Mouse (Mus musculus) layer of hippocampus, adult 8-10 months (tissue): Measurements from ENCODE around the gene Gcgr. TPM values are rescaled to one million over a fixed set of nuclear protein-coding genes. Genes with fewer than 3 reads are reported as not detected.
A peak's percentile ranks its signal among the peaks of the same experiment; 100 is the strongest.

ENCODE experiments used
- DNase-seq, 2 experiments: peaks; one replicate each; pipeline ENCODE4 v3.0.0; 2022; ENCODE audit warnings: low spot score in 2 of 2
- total RNA-seq, 4 experiments: library from RNA; stranded (reverse); gene quantifications; 2 replicates each; pipeline ENCODE4 v1.2.4; 2022

The Gcgr gene
- total RNA-seq, result under 1 TPM in 1 of 4 experiments, not detected in 3; 0.25 TPM

DNA sequence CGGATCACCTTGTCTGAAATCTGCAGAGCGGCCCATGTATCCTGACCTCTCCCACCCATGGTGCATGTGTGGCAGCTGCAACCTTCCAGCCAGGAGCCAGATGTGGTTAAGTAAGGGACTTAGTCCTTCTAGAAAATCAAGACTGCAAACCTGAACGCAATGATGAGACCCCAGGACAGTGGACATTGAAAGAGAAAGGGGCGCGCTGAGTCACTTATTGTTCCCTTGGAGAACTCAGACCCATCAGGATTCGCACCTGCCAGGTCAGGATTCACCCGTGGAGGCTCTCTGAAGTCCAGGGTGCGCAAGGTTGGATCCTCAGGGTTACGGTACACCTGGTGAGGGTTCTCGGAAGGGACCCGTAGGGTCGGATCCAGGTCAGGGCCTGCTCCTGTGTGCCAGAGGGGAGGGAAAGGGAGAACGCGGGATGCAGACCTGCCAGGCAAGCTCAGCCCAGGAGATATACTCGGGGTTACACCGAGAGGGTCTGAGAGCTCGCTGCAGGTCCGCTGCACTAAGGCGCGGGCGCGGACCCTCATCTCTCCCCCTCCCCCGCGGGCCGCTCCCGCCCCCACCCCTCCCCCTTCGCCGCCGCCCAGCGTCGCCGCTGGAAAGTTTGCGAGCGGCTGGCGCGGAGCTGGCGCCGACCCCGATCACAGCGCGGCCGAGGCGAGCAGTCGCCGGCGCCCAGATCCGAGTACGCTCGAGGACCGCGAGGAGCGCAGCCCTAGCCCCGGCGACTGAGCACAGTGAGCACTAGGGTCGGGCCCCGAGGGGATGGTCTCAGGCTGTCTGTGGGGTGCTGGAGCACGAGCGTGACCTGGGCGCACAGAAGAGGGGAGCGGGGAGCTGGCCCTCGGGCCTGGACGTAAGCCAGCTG is at the start of gene Gcgr:
Gene Gcgr (plus strand): TSS at position 615 of the 880 bp plus-strand sequence.
- no peak for DNase-seq

DNA sequence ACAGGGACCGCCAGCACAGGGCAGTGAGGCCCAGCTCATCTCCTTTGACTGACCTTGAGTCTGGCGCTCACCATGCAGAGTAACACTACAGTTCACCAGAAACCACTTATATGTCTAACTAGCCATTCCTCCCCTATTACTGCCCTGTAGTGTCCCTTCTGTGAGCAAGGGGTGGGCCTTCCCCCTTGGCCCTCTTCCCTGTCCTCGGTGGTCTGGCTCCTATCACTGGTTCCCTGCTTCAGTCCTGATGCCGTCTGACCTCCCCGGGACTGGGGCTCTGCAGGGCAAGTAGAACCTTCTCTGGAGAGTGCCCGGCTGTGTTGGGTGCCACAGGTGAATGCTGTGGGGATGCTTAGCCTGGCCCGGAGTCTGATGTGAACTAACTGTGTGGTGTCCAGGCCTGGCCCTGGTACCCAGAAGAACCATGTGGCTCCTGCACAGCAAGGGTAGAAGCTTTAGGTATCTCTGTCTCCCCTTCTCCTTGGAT is 47.0 kb upstream of the Gcgr start:
- DNase-seq, result no peak

DNA sequence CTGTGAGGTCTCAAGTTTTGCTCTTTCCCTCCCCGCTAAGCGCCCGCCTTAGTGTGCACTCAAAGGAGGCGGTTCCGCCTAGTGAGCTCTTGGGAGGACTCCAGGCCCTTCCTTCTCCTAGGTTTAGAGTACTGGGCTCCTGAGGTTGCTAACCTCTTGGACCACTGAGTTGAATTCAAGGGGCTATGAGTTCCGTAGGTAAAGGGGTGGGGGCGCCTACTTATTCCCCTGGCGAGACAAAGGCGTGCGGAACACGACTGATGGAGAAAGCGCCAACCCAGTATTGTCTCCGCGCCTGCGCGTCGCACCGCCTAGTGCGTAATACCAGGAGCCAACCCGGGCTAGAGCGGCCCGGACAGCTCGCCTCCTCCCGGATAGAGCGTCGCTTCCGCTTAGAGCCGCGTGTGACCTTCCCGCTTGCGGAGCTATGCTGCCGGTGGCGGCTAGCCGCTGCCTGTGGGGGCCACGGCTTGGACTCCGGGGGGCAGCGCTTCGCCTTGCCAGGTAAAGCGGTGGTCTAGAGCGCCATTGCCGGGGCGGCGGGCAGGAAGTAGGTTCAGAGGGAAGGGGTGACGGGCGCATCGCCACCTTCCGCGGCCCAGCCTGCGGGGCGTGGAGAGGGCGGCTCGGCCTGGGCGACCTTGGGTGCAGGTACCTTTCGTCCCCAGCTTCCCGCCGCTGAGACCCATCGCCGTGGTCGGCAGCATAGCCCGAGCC is 46.1 kb upstream of the Gcgr start, which contains the start of gene Mrpl12:
Gene Mrpl12 (plus strand): TSS at position 349 of the 717 bp plus-strand sequence.
- DNase-seq, result peak; percentile 85 to 86

DNA sequence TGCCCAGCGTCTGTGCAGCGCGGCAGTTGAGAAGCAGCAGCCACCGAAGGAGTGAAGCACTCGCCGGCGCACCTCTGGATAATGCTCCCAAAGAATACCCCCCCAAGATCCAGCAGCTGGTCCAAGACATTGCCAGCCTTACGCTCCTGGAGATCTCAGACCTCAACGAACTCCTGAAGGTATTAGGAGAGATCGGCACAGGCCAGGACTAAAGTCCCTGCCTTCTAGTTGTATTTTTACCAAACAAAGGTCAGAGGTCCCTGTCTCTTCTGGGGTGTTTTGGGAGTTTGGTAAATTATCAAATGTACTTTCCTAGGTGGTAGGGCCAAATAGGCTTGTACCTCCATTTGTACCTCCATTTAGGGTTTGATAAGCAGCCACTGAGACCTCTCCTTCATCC is 45.2 kb upstream of the Gcgr start:
- no peak for DNase-seq

DNA sequence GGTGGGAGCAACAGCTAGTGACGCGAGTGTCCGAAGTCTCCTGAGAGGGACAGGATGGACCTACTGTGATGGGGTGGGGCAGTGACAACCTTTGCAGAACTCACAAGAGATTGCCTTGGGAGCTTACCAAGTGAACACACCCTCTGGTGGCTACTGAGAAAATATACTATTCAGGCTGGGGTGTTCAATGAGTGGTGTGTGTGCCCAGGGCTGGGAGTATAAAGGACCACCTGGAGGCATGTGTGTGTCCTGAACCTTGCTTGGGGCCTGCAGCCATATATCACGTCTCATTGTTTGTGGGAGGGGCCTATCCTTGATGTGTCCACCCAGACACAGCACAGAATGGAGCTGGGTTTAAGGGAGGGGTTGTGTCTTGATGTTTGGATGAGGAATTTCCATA is 42.0 kb upstream of the Gcgr start:
- no peak for DNase-seq

DNA sequence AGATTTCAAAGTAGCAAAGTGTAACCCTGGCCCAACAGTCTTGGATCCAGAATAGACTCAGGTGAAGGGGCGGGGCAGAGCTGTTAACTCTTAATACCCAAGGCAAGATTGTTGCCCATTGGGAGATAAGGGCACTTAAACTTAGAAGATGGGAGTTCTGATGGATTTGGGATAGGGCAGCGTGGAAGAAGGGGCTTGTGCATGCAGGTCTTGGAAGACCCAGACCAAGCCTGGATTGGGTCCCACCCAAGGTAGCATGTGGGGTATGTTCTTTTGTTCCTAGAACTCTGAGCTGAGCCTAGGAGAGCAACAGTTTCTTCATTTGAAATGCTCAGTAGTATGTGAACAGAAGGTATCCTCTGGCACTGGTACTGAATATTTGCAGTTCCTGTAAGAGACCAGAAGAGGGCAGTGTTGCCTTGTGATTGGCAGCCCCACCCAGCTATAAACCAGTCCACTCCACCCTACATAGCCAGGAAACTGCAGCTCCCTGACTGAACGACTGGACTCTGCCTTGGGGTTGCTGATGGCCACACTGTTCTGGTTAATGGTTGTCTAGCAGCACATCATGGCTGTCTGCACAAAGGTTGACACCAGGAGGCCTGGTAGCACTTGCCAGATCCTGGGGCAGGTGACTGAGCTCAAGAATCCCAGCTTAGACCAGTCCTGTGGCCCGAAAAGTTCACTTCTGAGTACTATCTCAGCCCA is 41.3 kb upstream of the Gcgr start:
- DNase-seq, result peak; percentile 54 to 65

DNA sequence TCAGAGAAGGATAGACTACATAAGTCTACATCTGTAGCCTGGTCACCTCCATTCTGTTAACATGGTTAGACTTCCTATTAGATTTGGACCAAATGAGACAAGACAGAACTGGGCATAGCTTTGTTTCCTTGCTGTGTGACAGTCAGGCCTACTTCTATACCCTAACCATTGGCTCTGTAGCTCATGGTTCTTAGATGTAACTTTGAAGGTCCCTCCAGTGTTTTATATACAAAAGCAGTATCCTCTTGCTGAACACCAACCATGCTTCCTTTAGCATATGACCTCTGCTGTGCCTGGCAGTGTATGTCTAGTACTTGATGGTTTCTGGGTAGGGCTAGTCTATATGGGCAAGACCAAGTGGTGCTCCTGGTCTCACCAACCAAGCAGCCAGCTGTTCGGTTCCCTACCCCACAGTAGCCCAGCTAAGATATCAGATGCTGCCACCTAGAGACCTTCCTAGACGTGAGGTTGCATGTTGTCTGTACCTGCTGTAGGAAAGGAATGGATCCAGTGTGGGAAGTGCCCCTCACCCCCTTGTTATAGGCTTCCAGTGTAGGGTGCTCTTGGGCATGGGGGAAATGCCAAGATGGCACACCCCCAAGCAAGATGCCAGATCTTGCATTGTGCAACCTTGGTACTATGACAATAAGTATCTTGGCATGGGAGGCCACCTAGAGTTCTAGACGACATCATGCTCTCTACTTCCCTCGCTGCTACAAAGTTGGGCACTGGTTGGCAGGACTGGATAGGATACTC is 40.0 kb upstream of the Gcgr start:
- DNase-seq, result no peak

DNA sequence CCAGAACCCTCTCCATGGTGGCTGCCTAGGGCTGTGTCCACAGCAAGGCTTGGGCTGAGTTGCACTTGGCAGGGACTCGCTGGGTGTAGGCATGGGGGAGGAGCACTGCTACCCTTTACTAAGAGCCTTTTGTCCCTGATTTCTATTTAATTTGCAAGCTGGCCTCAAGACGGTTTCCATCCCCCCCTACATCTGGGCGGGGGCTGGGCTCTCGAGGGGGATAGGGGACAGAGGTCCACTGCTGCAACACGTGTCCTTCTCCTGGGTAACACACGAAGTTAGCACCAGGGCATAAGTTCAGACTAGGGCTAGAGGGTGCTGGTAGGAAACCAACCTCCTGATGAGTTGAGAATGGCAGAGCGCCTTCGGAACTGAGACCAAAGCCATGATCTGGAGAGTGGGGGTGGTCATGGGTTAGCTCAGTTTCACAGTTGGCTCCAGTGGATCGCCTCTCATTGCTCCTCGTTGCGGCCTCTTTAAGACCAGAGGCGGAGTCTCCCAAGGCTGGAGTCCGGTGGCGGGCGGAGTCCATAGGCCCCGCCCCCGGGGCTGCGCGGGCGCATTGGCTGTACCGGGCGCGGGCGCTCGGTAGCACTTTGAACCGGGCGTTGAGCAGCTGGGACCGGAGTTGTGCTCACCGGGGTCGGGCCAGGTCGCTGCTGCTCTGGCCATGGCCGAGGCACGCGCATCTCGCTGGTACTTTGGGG is 39.0 kb upstream of the Gcgr start, which contains the start of gene Slc25a10:
Gene Slc25a10 (plus strand): TSS at position 524 of the 707 bp plus-strand sequence.
- peak; percentile 73 to 81 for DNase-seq

DNA sequence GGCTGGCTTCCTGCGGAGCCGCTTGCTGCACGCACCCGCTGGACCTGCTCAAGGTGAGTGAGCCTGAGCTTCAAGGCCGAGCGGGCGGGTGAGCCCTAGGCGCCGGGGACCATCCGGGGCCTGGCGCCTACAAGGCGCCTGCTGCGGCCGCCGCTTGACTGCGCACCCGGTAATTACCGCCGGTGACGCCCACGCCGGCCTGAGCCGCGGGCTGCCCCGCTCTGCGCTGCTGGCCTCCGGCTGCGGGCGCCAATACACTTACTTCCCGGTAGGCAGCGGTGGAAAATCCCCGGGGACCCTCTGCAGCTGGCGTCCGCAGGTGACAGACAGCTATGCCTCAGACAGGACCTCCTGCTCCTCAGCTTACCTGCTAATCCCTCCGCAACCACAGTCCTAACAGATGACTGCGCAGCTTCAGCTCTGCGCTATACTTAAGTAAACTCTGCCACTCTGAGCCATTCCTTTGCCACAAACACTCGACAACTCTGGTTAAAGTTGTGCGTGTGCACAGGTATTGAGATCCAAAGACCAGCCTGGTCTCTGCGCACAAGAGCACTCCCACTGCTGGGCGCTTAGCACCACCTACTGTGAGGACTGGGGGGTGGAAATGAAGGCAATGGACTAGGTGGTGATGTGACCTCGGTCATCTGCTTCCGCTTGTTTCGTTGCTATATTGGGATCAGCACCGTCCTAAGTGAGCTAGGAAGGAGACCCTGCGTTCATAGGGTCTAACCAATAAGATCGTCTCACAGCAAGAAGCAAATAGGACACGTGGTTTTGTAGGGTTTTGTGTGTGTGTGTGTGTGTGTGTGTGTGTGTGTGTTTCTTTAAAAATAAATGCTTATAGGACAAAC is 38.2 kb upstream of the Gcgr start:
- no peak for DNase-seq

DNA sequence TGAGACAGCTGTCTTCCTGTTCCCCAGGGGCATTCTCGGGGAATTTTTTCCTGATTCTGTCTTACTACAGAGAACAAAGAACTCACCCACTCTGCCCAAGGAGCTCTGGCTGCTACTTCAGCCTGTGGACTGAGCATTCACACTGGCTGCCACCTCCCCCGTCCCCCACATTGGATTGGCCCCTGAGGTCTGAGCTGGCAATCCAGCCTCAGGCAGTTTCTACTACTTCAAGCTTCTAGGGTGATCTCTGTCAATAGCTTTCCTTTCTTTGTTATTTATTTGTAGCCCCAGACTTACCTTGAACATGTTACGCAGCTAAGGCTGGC is 37.7 kb upstream of the Gcgr start:
- no peak for DNase-seq

DNA sequence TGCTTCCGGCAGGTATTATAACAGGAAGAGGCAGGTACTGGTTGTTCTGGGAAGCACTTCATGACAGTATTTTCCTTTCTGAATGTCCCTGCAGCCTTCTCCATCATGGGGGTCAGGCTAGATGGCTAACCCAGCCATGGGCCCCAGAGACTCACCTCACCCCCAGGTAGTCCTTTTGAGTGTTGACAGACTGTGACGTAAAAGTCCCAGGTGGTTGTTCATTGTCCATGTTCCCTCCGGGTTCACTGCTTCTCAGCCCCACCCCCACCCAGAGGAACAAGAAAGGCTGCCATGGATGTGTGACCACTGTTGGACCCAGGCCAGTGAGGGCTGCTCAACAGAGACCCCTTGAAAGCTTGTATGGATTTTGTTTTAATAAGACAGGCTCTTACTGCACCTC is 37.1 kb upstream of the Gcgr start:
- no peak for DNase-seq

DNA sequence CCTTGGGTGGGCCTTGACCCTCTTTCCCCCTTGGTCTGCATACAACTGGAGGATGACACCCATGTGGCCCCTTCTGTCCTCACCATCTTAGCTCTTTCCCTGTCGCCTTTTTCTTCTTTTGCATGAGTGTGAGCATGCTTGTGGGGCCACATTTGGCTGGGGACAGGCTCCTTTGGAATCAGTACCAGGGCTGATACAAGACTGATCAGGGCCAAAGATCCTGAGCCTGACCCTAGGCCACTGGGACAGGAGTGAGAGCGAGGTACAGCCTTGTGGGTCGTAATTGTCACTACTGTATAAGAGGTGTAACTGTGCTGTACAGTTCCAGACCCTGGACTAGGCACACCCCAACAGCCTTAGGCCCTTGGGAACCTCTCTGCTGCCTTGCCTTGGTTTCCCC is 36.6 kb upstream of the Gcgr start:
- no peak for DNase-seq

DNA sequence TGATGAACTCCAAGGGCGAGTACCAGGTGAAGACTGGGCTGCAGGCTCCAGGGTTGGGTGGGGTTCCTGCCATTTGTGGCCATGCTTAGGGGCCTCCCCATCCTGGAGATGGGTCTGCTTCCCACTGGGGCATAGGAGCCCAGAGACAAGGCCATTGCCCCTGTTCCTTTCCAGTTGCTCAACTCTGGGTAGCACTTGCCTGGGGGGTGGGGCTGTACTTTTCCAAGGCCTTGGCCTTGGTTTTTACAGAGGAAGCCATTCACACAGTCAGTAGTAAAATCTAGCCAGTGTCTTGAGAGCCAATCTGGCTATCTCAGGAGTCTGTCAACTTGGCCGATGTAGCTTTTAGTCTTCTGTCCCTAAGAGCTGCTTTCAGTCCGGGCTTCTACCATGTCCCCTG is 33.1 kb upstream of the Gcgr start:
- DNase-seq, result no peak

DNA sequence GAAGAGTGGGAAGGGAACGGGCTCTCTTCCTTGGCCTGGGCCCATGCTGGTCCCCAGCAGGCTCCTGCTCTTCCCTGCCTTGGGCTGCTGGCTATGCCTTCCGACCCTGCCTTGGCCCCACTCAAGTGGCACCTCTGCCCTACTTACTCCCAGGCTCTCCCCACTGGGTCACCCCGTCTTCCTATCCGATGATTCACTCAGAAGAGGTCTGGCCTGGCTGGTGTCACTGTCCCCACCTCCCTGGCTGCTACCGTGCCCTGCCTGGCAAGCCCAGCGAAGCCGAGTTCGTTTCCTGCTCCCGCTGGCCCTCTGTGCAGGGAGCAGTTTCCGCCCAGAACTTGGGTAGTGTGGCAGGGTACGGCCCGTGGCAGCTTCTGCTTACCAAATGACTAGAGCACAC is 32.3 kb upstream of the Gcgr start:
- DNase-seq, result no peak

DNA sequence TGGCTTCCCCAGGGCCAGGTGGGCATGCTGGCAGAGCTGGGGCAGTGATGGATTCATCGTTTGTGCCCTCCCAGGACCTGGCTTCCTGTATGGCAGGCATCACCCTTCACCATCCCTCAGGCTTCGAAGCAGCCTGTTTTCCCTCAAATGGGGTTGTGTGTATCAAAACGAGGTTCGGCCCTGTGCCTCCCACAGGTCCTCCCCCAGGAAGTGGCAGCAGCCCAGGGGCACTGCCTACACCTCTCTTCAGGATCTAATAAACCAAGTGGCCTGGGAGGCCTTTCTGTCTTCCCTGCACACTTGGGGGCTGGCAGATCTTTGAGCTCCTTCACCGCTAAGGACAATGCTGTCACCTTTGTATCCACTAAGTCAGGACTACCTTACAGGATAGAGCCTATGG is 31.6 kb upstream of the Gcgr start:
- DNase-seq, result no peak

DNA sequence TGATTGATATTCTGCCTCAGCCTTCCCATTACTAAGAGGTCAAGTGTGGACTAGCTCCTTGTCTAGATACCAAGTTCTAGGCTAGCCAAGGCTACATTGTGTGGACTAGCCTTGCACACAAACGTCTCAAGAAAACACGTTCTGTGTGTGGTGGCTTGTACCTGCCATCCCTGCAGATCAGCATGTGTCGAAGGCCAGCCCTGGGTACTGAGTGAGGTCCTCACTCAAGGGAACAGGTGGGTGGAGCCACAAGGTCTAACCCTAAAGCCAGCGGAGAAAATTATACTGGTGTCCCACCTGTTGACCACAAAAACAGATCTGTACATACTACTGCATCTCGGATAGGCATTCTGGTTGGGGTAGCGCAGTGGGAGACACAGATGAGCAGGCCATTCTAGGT is 30.6 kb upstream of the Gcgr start:
- no peak for DNase-seq

DNA sequence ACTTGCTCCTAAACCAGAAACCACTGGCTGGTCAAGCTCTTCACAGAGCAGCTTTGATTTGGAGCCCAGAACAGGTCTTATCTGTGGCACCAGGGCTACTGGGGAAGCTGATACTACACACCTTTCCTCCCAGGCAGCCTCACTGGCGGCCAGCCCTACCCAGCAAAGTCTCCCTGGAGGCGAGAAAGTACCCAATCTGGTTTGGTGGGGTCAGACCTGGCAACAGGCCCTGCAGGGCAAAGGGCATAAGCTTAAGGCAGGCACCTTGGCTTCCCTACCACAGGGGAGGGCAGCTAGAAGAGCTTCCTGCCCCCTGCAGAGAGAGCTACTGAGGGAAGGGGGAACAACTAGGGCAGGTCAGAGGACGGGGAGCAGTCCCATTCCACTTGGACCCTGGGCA is 30.1 kb upstream of the Gcgr start:
- no peak for DNase-seq

DNA sequence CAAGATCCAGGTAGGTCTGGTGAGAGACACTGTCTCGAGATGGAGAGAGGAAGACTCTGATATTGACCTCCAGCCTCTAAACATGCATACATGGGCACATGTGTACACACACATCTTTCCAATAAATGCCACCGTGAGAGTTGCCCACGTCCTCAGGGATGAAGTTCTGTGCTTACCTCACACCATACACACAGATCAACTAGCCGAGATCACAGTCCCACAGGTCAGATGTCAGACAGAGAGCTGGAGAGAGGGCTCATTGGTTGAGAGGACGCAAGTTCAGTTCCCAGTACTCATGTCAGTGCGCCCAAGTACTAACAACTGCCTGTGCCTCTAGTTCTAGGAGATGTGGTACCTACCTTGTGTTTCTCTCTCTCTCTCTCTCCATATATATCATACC is 29.5 kb upstream of the Gcgr start:
- DNase-seq, result no peak

DNA sequence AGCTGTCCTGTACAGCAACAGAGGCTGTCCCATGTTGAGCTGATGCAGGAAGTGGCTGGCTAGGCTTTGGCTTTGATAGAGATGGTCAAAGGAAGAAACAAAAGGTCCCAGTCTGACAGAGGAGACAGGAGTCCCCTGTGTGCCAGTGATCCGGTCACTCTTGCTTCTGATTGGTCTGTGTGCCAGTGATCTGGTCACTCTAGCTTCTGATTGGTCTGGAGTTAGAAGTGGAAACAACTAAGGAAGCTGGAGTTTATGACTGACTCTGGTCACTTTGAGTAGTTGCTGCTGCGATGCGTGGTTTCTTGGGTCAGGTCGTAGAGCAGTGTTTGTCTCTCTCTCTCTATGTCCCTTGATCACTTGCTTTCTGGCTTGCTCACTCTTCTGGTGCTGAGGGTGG is 28.8 kb upstream of the Gcgr start:
- DNase-seq, result no peak

DNA sequence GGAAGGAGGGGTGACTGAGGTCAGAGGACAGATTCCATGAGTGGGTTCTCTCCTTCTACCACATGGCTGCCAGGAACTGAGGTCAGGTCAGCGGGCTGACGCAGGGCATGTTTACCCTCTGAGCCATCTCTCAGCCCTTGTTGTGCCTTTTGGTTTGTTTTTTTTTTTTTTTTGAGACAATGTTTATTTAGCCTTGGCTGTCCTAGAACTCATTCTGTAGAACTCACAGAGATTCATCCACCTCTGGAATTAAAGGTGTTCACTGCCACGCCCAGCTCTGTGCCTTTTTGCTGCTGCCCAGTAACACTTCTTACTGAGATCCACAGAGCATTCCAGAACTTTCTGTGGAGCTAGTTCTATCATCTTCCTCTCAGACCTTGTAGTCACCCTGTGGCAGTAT is 24.8 kb upstream of the Gcgr start:
- no peak for DNase-seq
